Mouse (Mus musculus): ENCODE results near the gene Eif4h. TPM values are rescaled to one million over a fixed set of nuclear protein-coding genes. Genes with fewer than 3 reads are reported as not detected.
"Not testable (repeated sequence)": the region's sequence is repeated elsewhere in the genome, so short reads cannot be mapped to it uniquely, and the experiment has no call there.

The Eif4h gene
- polyA plus RNA-seq, 1 experiment: 293 TPM

DNA sequence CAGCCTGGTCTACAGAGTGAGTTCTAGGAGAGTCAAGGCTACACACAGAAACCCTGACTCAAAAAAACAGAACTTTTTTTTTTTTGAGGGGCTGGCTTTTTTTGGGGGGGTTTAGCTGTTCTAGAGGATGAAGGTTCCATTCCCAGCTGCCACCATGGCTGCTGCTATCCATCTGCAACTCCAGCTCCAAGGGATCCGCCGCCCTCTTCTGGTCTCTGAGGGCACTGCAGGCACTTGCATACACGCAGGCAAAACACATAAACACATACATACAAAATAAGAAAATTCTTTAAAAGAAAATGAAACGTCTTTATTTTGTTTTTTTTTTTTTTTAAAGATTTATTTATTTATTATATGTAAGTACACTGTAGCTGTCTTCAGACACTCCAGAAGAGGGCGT lies 11.6 kb upstream of the Eif4h start:
- H3ac ChIP-seq (ENCODE audit: control insufficient read depth, insufficient read length): no peak overlapping the region
- H3K27me3 ChIP-seq (ENCODE audit: control insufficient read depth, insufficient read depth, insufficient read length): no peaks in the 10 kb centered on the region
- H3K36me3 ChIP-seq (ENCODE audit: control insufficient read depth, insufficient read depth): no peaks in the 10 kb centered on the region
- no peaks in the 10 kb centered on the region for H3K79me2 ChIP-seq (ENCODE audit: control insufficient read depth, insufficient read depth)
- TF ChIP-seq SRF (IDR thresholded peaks at IDR 0.05; ENCODE audit: control insufficient read depth, insufficient read length, low read depth) (no peak), POLR2AphosphoS2 (IDR thresholded peaks at IDR 0.05; ENCODE audit: insufficient read length, low read depth) (no peak), MYOD1 (IDR thresholded peaks at IDR 0.05; ENCODE audit: control insufficient read depth in 1 of 3, insufficient read length in 2 of 3, low read depth in 2 of 3) (no peak), CEBPB (IDR thresholded peaks at IDR 0.05; ENCODE audit: insufficient read depth, poor library complexity, severe bottlenecking) (no peak), MAX (IDR thresholded peaks at IDR 0.05; ENCODE audit: low read depth) (no peak), USF1 (IDR thresholded peaks at IDR 0.05; ENCODE audit: low read depth) (no peak), TCF12 (IDR thresholded peaks at IDR 0.05; ENCODE audit: insufficient read depth, poor library complexity, severe bottlenecking) (no peak)
- no peak overlapping the region for H3K4me3 ChIP-seq
- H3K4me2 ChIP-seq (ENCODE audit: low read depth): no peak overlapping the region

- H3K36me3 ChIP-seq (ENCODE audit: control insufficient read depth, insufficient read depth); H3K4me2 ChIP-seq (ENCODE audit: low read depth); H3K4me3 ChIP-seq; H3K27me3 ChIP-seq (ENCODE audit: control insufficient read depth, insufficient read depth, insufficient read length); H3ac ChIP-seq (ENCODE audit: control insufficient read depth, insufficient read length); H3K79me2 ChIP-seq (ENCODE audit: control insufficient read depth, insufficient read depth): not testable (repeated sequence)
Measured at GRCm38 (mm10) chr5:134648976-134649375, 9.7 kb upstream of the Eif4h start.

DNA sequence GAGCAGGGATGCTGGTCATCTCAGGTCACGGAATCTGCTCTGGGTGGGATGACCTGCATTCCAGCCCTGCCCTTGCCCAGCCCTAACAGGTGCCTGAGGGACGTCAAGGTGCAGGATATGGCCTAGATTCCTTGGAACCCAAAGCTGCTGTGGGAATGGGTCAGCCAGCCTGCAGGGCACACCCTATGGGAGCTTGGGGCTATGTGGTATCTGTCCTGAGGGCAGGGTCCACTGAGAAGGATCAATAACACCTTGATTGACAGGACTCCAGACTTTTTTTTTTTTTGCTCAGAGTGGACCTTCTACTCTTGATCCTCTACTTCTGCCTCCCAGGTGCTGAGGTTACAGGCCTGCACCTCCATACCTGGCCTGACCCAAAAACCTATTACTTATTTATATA lies 8.1 kb upstream of the Eif4h start:
- H3K4me3 ChIP-seq: no peak overlapping the region
- H3K4me2 ChIP-seq (ENCODE audit: low read depth): no peak overlapping the region
- no peaks in the 10 kb centered on the region for H3K79me2 ChIP-seq (ENCODE audit: control insufficient read depth, insufficient read depth)
- H3K27me3 ChIP-seq (ENCODE audit: control insufficient read depth, insufficient read depth, insufficient read length): no peaks in the 10 kb centered on the region
- TF ChIP-seq SRF (IDR thresholded peaks at IDR 0.05; ENCODE audit: control insufficient read depth, insufficient read length, low read depth): no peak
- TF ChIP-seq CEBPB (IDR thresholded peaks at IDR 0.05; ENCODE audit: insufficient read depth, poor library complexity, severe bottlenecking): no peak
- no peak for TF ChIP-seq E2F4 (IDR thresholded peaks at IDR 0.05; ENCODE audit: insufficient read depth)
- TF ChIP-seq MAX (IDR thresholded peaks at IDR 0.05; ENCODE audit: low read depth): no peak
- no peak for TF ChIP-seq USF1 (IDR thresholded peaks at IDR 0.05; ENCODE audit: low read depth)
- TF ChIP-seq TCF12 (IDR thresholded peaks at IDR 0.05; ENCODE audit: insufficient read depth, poor library complexity, severe bottlenecking): no peak
- TF ChIP-seq REST (IDR thresholded peaks at IDR 0.05; ENCODE audit: insufficient read depth, insufficient read length): no peak
- no peak for TF ChIP-seq MYOD1 (IDR thresholded peaks at IDR 0.05; ENCODE audit: control insufficient read depth in 1 of 3, insufficient read length in 2 of 3, low read depth in 2 of 3)
- TF ChIP-seq MYOG (IDR thresholded peaks at IDR 0.05; ENCODE audit: control insufficient read depth in 1 of 3, insufficient read depth in 1 of 3, insufficient read length in 2 of 3, low read depth in 2 of 3): no peak
- no peak overlapping the region for H3ac ChIP-seq (ENCODE audit: control insufficient read depth, insufficient read length)
- no peaks in the 10 kb centered on the region for H3K36me3 ChIP-seq (ENCODE audit: control insufficient read depth, insufficient read depth)

GRCm38 (mm10) chr5:134646461-134646860 lies 7.2 kb upstream of the Eif4h start:
- Histone ChIP-seq H3K4me3 (no peak overlapping the region), H3K36me3 (ENCODE audit: control insufficient read depth, insufficient read depth) (no peaks in the 10 kb centered on the region), H3K27me3 (ENCODE audit: control insufficient read depth, insufficient read depth, insufficient read length) (no peaks in the 10 kb centered on the region), H3K79me2 (ENCODE audit: control insufficient read depth, insufficient read depth) (no peaks in the 10 kb centered on the region), H3K4me2 (ENCODE audit: low read depth) (no peak overlapping the region), H3ac (ENCODE audit: control insufficient read depth, insufficient read length) (no peak overlapping the region)
- TF ChIP-seq E2F4 (IDR thresholded peaks at IDR 0.05; ENCODE audit: insufficient read depth) (no peak), MAX (IDR thresholded peaks at IDR 0.05; ENCODE audit: low read depth) (no peak), MYOD1 (IDR thresholded peaks at IDR 0.05; ENCODE audit: control insufficient read depth in 1 of 3, insufficient read length in 2 of 3, low read depth in 2 of 3) (no peak), POLR2A (IDR thresholded peaks at IDR 0.05; ENCODE audit: insufficient read length, low read depth) (no peak), USF1 (IDR thresholded peaks at IDR 0.05; ENCODE audit: low read depth) (no peak), REST (IDR thresholded peaks at IDR 0.05; ENCODE audit: insufficient read depth, insufficient read length) (no peak), TCF12 (IDR thresholded peaks at IDR 0.05; ENCODE audit: insufficient read depth, poor library complexity, severe bottlenecking) (no peak), MYOG (IDR thresholded peaks at IDR 0.05; ENCODE audit: control insufficient read depth in 1 of 3, insufficient read depth in 1 of 3, insufficient read length in 2 of 3, low read depth in 2 of 3) (no peak), POLR2AphosphoS2 (IDR thresholded peaks at IDR 0.05; ENCODE audit: insufficient read length, low read depth) (no peak), SRF (IDR thresholded peaks at IDR 0.05; ENCODE audit: control insufficient read depth, insufficient read length, low read depth) (no peak), CEBPB (IDR thresholded peaks at IDR 0.05; ENCODE audit: insufficient read depth, poor library complexity, severe bottlenecking) (no peak), TCF3 (IDR thresholded peaks at IDR 0.05; ENCODE audit: insufficient read length, low read depth) (no peak)

DNA sequence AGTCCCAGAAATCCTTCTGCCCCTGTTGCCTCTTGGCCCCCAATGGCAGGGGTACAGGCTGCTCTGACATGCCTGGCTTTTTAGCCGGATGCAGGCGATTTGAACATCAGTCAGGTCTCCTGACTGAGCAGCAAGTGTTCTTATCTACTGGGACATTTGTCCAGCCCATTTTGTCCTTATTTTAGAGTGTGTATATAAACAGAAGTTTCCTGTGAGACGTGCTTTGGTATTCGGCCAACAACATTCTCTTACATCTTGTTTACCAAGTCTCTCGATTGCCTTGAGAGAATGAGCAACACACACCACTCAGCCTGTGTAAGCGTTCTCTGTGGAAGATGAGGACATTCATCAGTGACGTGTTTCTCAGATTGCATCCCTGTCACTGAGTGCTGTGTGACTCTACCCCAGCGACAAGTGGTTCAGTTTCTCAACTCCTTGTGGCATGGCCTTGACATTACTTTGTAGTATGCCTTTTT lies 5.4 kb upstream of the Eif4h start:
- no peak overlapping the region for H3ac ChIP-seq (ENCODE audit: control insufficient read depth, insufficient read length)
- no peak overlapping the region for H3K4me3 ChIP-seq
- H3K4me2 ChIP-seq (ENCODE audit: low read depth): no peak overlapping the region
- no peaks in the 10 kb centered on the region for H3K79me2 ChIP-seq (ENCODE audit: control insufficient read depth, insufficient read depth)
- no peaks in the 10 kb centered on the region for H3K27me3 ChIP-seq (ENCODE audit: control insufficient read depth, insufficient read depth, insufficient read length)
- no peak for TF ChIP-seq POLR2A (IDR thresholded peaks at IDR 0.05; ENCODE audit: insufficient read length, low read depth)
- no peak for TF ChIP-seq CEBPB (IDR thresholded peaks at IDR 0.05; ENCODE audit: insufficient read depth, poor library complexity, severe bottlenecking)
- no peak for TF ChIP-seq SRF (IDR thresholded peaks at IDR 0.05; ENCODE audit: control insufficient read depth, insufficient read length, low read depth)
- TF ChIP-seq TCF3 (IDR thresholded peaks at IDR 0.05; ENCODE audit: insufficient read length, low read depth): no peak
- no peak for TF ChIP-seq MYOG (IDR thresholded peaks at IDR 0.05; ENCODE audit: control insufficient read depth in 1 of 3, insufficient read depth in 1 of 3, insufficient read length in 2 of 3, low read depth in 2 of 3)
- no peak for TF ChIP-seq TCF12 (IDR thresholded peaks at IDR 0.05; ENCODE audit: insufficient read depth, poor library complexity, severe bottlenecking)
- TF ChIP-seq MYOD1 (IDR thresholded peaks at IDR 0.05; ENCODE audit: control insufficient read depth in 1 of 3, insufficient read length in 2 of 3, low read depth in 2 of 3): no peak
- TF ChIP-seq MAX (IDR thresholded peaks at IDR 0.05; ENCODE audit: low read depth): no peak
- no peak for TF ChIP-seq USF1 (IDR thresholded peaks at IDR 0.05; ENCODE audit: low read depth)
- TF ChIP-seq E2F4 (IDR thresholded peaks at IDR 0.05; ENCODE audit: insufficient read depth): no peak
- TF ChIP-seq POLR2AphosphoS2 (IDR thresholded peaks at IDR 0.05; ENCODE audit: insufficient read length, low read depth): no peak
- no peak for TF ChIP-seq REST (IDR thresholded peaks at IDR 0.05; ENCODE audit: insufficient read depth, insufficient read length)
- no peaks in the 10 kb centered on the region for H3K36me3 ChIP-seq (ENCODE audit: control insufficient read depth, insufficient read depth)
